In genomic region chr19:57219758-57220157, GRCm38 (mm10) we compare ENCODE assay signal across 16 mouse cellular contexts.
"Had no signal": no experiment of that assay in that cellular context is flagged by ENCODE, and none has a peak within 500 bp of the region (broad histone marks: within the 10 kb centered on the region; RNA-seq: fewer than 3 reads in every experiment).

No protein-coding gene starts in this region.

- H3K36me3 ChIP-seq: lung, embryonic 15.5 days; midbrain, embryonic 13.5 days; midbrain, embryonic 15.5 days; stomach, embryonic 15.5 days had no signal

- H3K27me3 ChIP-seq: lung, embryonic 15.5 days; midbrain, embryonic 13.5 days; midbrain, embryonic 15.5 days; stomach, embryonic 15.5 days had no signal

- H3K9ac ChIP-seq: liver, postnatal 0 days; lung, embryonic 15.5 days; midbrain, embryonic 13.5 days; midbrain, embryonic 15.5 days; stomach, embryonic 15.5 days had no signal

- DNase-seq: liver, postnatal 0 days; lung, adult 2 months; lung, postnatal 14 days; lung, postnatal 36 days; right cerebral cortex, postnatal 14 days; thymus, adult 2 months; thymus, postnatal 25 days; thymus, postnatal 4 days had no signal

- H3K4me1 ChIP-seq: megakaryocyte, embryonic 14.5 days; stomach, embryonic 15.5 days had no signal

- H3K27ac ChIP-seq: lung, embryonic 15.5 days; macrophage; midbrain, embryonic 13.5 days; midbrain, embryonic 15.5 days; stomach, embryonic 15.5 days; stomach, postnatal 0 days had no signal

- H3K4me2 ChIP-seq: lung, embryonic 15.5 days; midbrain, embryonic 11.5 days; midbrain, embryonic 13.5 days; midbrain, embryonic 15.5 days; stomach, embryonic 15.5 days had no signal

- H3K4me3 ChIP-seq: lung, embryonic 15.5 days; megakaryocyte, embryonic 14.5 days; midbrain, embryonic 13.5 days; midbrain, embryonic 15.5 days; stomach, embryonic 15.5 days had no signal

- H3K9me3 ChIP-seq: lung, embryonic 15.5 days; megakaryocyte, embryonic 14.5 days; midbrain, embryonic 13.5 days; midbrain, embryonic 15.5 days; stomach, embryonic 15.5 days had no signal
